Mouse (Mus musculus) limb, embryonic 14.5 days (tissue): Measurements from ENCODE around the gene Slf2. TPM values are rescaled to one million over a fixed set of nuclear protein-coding genes. Genes with fewer than 3 reads are reported as not detected.

Experiments
- ATAC-seq: fragments of 200-750 bp; cut with Nextera tagmentation; 2 replicates; pipeline ENCODE4 v1.8.0; 2017; ENCODE audit warnings: low read depth, moderate number of reproducible peaks, moderate TSS enrichment; ENCODE audit not compliant: low FRiP score
- DNase-seq: peaks from one replicate; pipeline ENCODE4 v3.0.0-alpha.2; 2015; ENCODE audit warnings: low spot score
- H3K27ac ChIP-seq: fragments of 300-500 bp; sonication (generic); replicated peaks from 2 replicates; pipeline ENCODE4 v1.5.1; 2014; ENCODE audit warnings: low read depth, mild to moderate bottlenecking, low read length, moderate library complexity, mixed read lengths
- H3K27me3 ChIP-seq: fragments of 300-500 bp; sonication (generic); 2 replicates; pipeline ENCODE4 v1.6.1; 2014; ENCODE audit warnings: low read length, mixed read lengths; ENCODE audit not compliant: control insufficient read depth, insufficient read depth
- H3K36me3 ChIP-seq: fragments of 300-500 bp; sonication (generic); 2 replicates; pipeline ENCODE4 v1.6.1; 2014; ENCODE audit warnings: mild to moderate bottlenecking, low read length, moderate library complexity, mixed read lengths; ENCODE audit not compliant: control insufficient read depth, insufficient read depth
- H3K4me1 ChIP-seq: fragments of 300-500 bp; sonication (generic); 2 replicates; pipeline ENCODE4 v1.6.1; 2014; ENCODE audit warnings: antibody characterized with exemption, low read length, mixed read lengths; ENCODE audit not compliant: control insufficient read depth, insufficient read depth
- H3K4me2 ChIP-seq: fragments of 300-500 bp; sonication (generic); replicated peaks from 2 replicates; pipeline ENCODE4 v1.6.1; 2014; ENCODE audit warnings: low read depth, mild to moderate bottlenecking, low read length, moderate library complexity; ENCODE audit not compliant: severe bottlenecking
- H3K4me3 ChIP-seq: fragments of 300-500 bp; sonication (generic); replicated peaks from 2 replicates; pipeline ENCODE4 v1.5.1; 2014; ENCODE audit warnings: low read length
- H3K9ac ChIP-seq: fragments of 300-500 bp; sonication (generic); 2 replicates; pipeline ENCODE4 v1.6.1; 2014; ENCODE audit warnings: mild to moderate bottlenecking, low read depth, low read length, moderate library complexity; ENCODE audit not compliant: severe bottlenecking
- H3K9me3 ChIP-seq: fragments of 300-500 bp; sonication (generic); 2 replicates; pipeline ENCODE4 v1.6.1; 2016; ENCODE audit warnings: low read length; ENCODE audit not compliant: control insufficient read depth
- POLR2A ChIP-seq: fragments of 200-500 bp; IDR thresholded peaks from 2 replicates; pipeline ENCODE4 v1.8.0; 2012; ENCODE audit warnings: inconsistent platforms, mild to moderate bottlenecking, moderate library complexity, borderline replicate concordance; ENCODE audit not compliant: insufficient read depth, insufficient read length; ENCODE audit errors: extremely low read depth
- WGBS: fragments of 180-500 bp; shearing (Covaris S2); extraction: QIAGEN DNeasy Blood & Tissue Kit; methylation state at CpG from one replicate; pipeline ENCODE4 v1.1.7; 2014; 5-methylcytosine and 5-hydroxymethylcytosine counted together
- polyA plus RNA-seq, 2 experiments: library from polyadenylated mRNA; depleted of rRNA in 1 of 2; stranded (reverse) in 1 of 2; unstranded in 1 of 2; fragments of >200 nt; fragmentation: Nextera tagmentation in 1 of 2; extraction: Ambion mirVana in 1 of 2; gene quantifications; 2 replicates each; pipeline versions ENCODE4 v1.2.1 to v1.2.3; 2012 to 2014

Slf2 gene
- polyA plus RNA-seq, 2 experiments = 35.0 to 39.1 TPM

DNA sequence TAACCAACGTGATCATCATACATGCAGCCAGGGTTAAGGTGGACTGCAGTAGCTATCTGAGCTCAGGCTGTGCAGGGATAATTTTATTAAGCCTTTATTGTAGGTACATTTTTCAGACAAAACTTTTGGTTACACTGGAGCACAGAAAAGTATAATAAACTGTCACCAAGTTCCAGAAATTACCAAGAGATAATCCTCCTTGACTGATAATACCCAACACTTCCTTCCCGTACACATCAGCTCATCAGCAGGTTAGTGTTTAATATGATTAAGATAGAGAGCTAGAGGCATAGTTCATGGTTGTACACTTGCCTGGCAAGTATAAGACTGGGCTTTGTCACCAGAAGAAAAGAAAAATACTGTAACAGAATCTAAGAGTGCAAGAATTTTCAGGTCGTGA is 37.4 kb downstream of the Slf2 start:
- Histone ChIP-seq H3K36me3 (peaks cover 91% of the 10 kb centered on the region), H3K4me1 (no peaks in the 10 kb centered on the region), H3K4me3 (no peak overlapping the region), H3K4me2 (no peak overlapping the region), H3K27me3 (no peaks in the 10 kb centered on the region), H3K9me3 (no peaks in the 10 kb centered on the region), H3K9ac (no peak overlapping the region), H3K27ac (no peak overlapping the region)
- no peak for TF ChIP-seq POLR2A
- 87% methylated on average over 3 of the region's 3 CpGs for WGBS
- DNase-seq = no peak
- ATAC-seq = no peak

DNA sequence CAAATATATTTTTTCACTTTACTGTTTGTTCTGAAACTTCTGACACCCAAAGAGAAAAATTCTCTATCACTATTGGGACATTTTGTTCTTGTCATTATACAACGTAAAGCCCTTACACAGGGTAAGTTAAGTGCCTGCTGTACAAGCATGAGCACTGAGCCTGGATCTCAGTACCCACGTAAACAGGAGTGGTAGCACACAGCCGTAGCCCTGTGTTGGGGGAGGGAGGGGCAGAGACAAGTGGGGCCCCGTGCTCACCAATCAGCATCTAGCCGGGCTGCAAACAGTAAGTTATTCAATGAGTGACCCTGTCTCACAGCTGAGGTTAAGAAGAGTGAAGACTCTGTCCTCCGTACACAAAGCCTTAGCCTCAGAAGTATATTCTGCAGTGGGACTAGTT is 45.7 kb downstream of the Slf2 start:
- H3K4me3 ChIP-seq = no peak overlapping the region
- H3K27me3 ChIP-seq = no peaks in the 10 kb centered on the region
- no peak overlapping the region for H3K27ac ChIP-seq
- H3K9ac ChIP-seq = no peak overlapping the region
- no peaks in the 10 kb centered on the region for H3K4me1 ChIP-seq
- whole genome bisulfite sequencing = 88% methylated on average over 6 of the region's 6 CpGs
- H3K9me3 ChIP-seq = no peaks in the 10 kb centered on the region
- no peak for ATAC-seq
- no peak overlapping the region for H3K4me2 ChIP-seq
- no peak for TF ChIP-seq POLR2A
- no peak for DNase-seq
- peaks cover 97% of the 10 kb centered on the region for H3K36me3 ChIP-seq

DNA sequence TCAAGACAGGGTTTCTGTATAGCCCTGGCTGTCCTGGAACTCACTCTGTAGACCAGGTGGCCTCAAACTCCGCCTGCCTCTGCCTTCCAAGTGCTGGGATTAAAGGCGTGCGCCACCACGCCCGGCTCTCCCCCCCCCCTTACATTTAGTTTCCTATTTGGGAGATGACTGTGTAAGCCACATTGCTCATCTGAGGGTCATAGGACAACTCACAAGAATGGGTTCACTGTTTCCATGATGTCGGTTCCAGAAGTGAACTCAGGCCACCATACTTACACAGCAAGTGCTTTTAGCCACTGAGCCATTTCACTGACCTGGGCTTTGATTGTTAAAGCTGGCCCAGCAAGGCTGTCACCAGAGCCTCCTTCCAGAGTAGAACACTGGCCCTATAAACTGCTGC is 46.2 kb downstream of the Slf2 start:
- DNase-seq (no peak), ATAC-seq (no peak)
- Histone ChIP-seq H3K27ac (no peak overlapping the region), H3K9me3 (no peaks in the 10 kb centered on the region), H3K4me3 (no peak overlapping the region), H3K36me3 (peaks cover 97% of the 10 kb centered on the region), H3K4me2 (no peak overlapping the region), H3K4me1 (no peaks in the 10 kb centered on the region), H3K9ac (no peak overlapping the region), H3K27me3 (no peaks in the 10 kb centered on the region)
- WGBS = 92% methylated on average over 6 of the region's 6 CpGs
- TF ChIP-seq POLR2A = no peak

DNA sequence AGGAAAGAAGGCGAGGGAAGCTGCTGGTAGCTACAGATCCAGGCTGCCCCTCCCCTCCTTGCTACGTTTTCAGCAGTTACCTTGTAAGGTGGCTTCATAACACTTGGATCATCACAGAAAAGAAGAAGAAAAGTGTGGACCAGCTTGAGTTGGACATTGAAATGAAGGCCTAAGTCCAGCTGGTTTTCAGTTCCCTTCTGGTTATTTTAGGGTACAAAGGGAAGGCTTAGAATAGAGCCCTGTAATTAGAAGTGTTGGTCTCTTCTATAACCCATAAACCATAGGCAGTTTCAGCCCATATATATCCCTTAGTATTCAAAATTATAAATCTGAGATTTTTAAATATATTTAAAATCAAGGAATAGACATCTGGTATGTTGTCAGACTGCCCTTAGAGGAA is 49.8 kb downstream of the Slf2 start:
- no peak for DNase-seq
- peaks cover 74% of the 10 kb centered on the region for H3K36me3 ChIP-seq
- 94% methylated on average over 2 of the region's 2 CpGs for WGBS

DNA sequence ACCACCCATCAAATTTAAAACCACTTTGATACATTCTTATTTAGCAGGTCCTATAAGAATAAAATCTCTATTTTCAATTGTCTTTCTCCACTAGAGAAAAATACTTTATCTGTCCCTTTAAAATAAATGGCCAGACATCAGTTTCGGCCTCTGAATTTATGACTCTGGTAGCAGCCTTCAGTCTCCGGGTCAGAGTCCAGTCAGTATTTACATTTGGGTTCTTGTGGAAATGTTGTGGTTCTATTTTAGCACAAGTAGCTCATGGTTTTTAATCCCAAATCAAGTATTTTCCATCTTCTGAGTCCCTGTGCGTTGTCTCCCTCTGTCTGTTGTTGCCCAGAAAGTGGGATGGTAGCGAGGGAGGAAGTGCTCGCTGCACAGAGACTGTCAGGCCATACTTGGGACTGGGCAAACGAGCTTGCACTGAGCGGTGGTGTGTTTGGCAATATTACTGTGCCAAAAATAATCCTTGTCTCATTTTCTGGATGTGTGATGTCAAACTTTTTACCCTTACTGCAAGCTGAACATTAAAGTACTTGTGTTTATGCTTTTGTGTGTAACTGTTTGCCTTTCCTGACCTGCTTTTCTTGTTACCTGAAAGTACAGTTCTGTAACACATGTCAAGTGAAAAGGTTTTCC is 51.6 kb downstream of the Slf2 start:
- DNase-seq (no peak), ATAC-seq (no peak)
- Histone ChIP-seq H3K9ac (no peak overlapping the region), H3K4me2 (no peak overlapping the region), H3K27me3 (no peaks in the 10 kb centered on the region), H3K4me1 (no peaks in the 10 kb centered on the region), H3K27ac (no peak overlapping the region), H3K36me3 (peaks cover 56% of the 10 kb centered on the region), H3K9me3 (no peaks in the 10 kb centered on the region), H3K4me3 (no peak overlapping the region)
- TF ChIP-seq POLR2A = no peak
- WGBS = 80% methylated on average over 7 of the region's 7 CpGs

More for the DNA sequence above, 49.8 kb downstream of the Slf2 start:
- Histone ChIP-seq H3K27ac (no peak overlapping the region), H3K27me3 (no peaks in the 10 kb centered on the region), H3K4me3 (no peak overlapping the region), H3K9ac (no peak overlapping the region), H3K9me3 (no peaks in the 10 kb centered on the region), H3K4me2 (no peak overlapping the region), H3K4me1 (no peaks in the 10 kb centered on the region)
- ATAC-seq = no peak
- TF ChIP-seq POLR2A = no peak

DNA sequence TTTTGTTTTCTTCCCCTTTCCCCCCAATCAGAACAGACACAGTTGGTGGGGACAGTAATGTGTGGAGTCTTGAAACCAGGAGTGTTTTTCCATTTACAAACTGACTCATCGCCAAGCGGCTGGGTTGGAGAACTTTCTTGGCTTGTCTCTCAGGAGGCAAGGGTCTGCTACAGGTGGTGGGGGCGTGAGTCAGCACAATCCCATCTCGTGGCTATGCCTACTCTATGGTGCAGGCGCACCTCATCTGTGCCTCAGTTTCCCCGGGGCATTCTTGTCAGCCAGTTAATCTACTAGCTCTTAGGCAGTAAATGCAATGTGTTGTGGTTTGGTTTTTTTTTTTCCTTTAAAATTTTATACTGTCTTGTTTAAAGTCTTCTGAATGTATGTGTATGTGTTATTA is 52.4 kb downstream of the Slf2 start:
- DNase-seq (no peak), ATAC-seq (no peak)
- Histone ChIP-seq H3K27me3 (no peaks in the 10 kb centered on the region), H3K9ac (no peak overlapping the region), H3K4me3 (no peak overlapping the region), H3K27ac (no peak overlapping the region), H3K36me3 (peaks cover 48% of the 10 kb centered on the region), H3K9me3 (no peaks in the 10 kb centered on the region), H3K4me2 (no peak overlapping the region), H3K4me1 (peaks cover 2% of the 10 kb centered on the region; the same call in 1 of the 2 replicates)
- no peak for TF ChIP-seq POLR2A
- 86% methylated on average over 6 of the region's 6 CpGs for WGBS
